Mouse (Mus musculus): ENCODE results near the gene 2410002F23Rik. TPM values are rescaled to one million over a fixed set of nuclear protein-coding genes. Genes with fewer than 3 reads are reported as not detected.
"Not testable (repeated sequence)": the region's sequence is repeated elsewhere in the genome, so short reads cannot be mapped to it uniquely, and the experiment has no call there.

Gene 2410002F23Rik
- polyA plus RNA-seq, 1 experiment, result 66.3 TPM

- Histone ChIP-seq H3K36me3 (ENCODE audit: control insufficient read depth, insufficient read depth, low read length) (peaks cover 30% of the 10 kb centered on the region), H3K27ac (ENCODE audit: insufficient read depth, low read depth, low read length) (no peak overlapping the region), H3K4me1 (ENCODE audit: control insufficient read depth, insufficient read depth, insufficient read length, low read length) (peaks cover 5% of the 10 kb centered on the region), H3K27me3 (ENCODE audit: control insufficient read depth, insufficient read depth, low read length) (no peaks in the 10 kb centered on the region), H3K4me3 (ENCODE audit: low read depth, low read length) (no peak overlapping the region)
- WGBS, result 65% methylated on average over 2 of the region's 2 CpGs
- TF ChIP-seq CTCF (IDR thresholded peaks at IDR 0.05; ENCODE audit: extremely low read depth, insufficient read length, insufficient replicate concordance, low read depth, low read length) (no peak), POLR2A (IDR thresholded peaks at IDR 0.05; ENCODE audit: low read depth, low read length) (no peak)
Measured at GRCm38 (mm10) chr7:44247971-44248370, 1.4 kb downstream of the 2410002F23Rik start.

GRCm38 (mm10) chr7:44249248-44249647, 2.7 kb downstream of the 2410002F23Rik start:
- WGBS, result 84% methylated on average over 4 of the region's 4 CpGs
- peaks cover 5% of the 10 kb centered on the region for H3K4me1 ChIP-seq (ENCODE audit: control insufficient read depth, insufficient read depth, insufficient read length, low read length)
- TF ChIP-seq POLR2A (IDR thresholded peaks at IDR 0.05; ENCODE audit: low read depth, low read length) (no peak), CTCF (IDR thresholded peaks at IDR 0.05; ENCODE audit: extremely low read depth, insufficient read length, insufficient replicate concordance, low read depth, low read length) (no peak)
- no peak overlapping the region for H3K27ac ChIP-seq (ENCODE audit: insufficient read depth, low read depth, low read length)
- no peaks in the 10 kb centered on the region for H3K27me3 ChIP-seq (ENCODE audit: control insufficient read depth, insufficient read depth, low read length)
- peaks cover 32% of the 10 kb centered on the region for H3K36me3 ChIP-seq (ENCODE audit: control insufficient read depth, insufficient read depth, low read length)
- no peak overlapping the region for H3K4me3 ChIP-seq (ENCODE audit: low read depth, low read length)

- H3K4me3 ChIP-seq (ENCODE audit: low read depth, low read length); H3K27me3 ChIP-seq (ENCODE audit: control insufficient read depth, insufficient read depth, low read length); H3K27ac ChIP-seq (ENCODE audit: insufficient read depth, low read depth, low read length); H3K4me1 ChIP-seq (ENCODE audit: control insufficient read depth, insufficient read depth, insufficient read length, low read length): not testable (repeated sequence)
- H3K36me3 ChIP-seq (ENCODE audit: control insufficient read depth, insufficient read depth, low read length), result peaks cover 32% of the 10 kb centered on the region
- 85% methylated on average over 17 of the region's 17 CpGs for WGBS
Measured at GRCm38 (mm10) chr7:44250732-44251275, 4.3 kb downstream of the 2410002F23Rik start.

GRCm38 (mm10) chr7:44253023-44253616, 6.6 kb downstream of the 2410002F23Rik start:
- peaks cover 32% of the 10 kb centered on the region for H3K36me3 ChIP-seq (ENCODE audit: control insufficient read depth, insufficient read depth, low read length)
- WGBS, result 70% methylated on average over 15 of the region's 15 CpGs

GRCm38 (mm10) chr7:44254930-44255329, 8.4 kb downstream of the 2410002F23Rik start:
- Histone ChIP-seq H3K36me3 (ENCODE audit: control insufficient read depth, insufficient read depth, low read length) (peaks cover 20% of the 10 kb centered on the region), H3K4me3 (ENCODE audit: low read depth, low read length) (no peak overlapping the region), H3K4me1 (ENCODE audit: control insufficient read depth, insufficient read depth, insufficient read length, low read length) (no peaks in the 10 kb centered on the region; the same call in 1 of the 2 replicates), H3K27ac (ENCODE audit: insufficient read depth, low read depth, low read length) (no peak overlapping the region), H3K27me3 (ENCODE audit: control insufficient read depth, insufficient read depth, low read length) (no peaks in the 10 kb centered on the region)
- 67% methylated on average over 6 of the region's 6 CpGs for WGBS
- TF ChIP-seq POLR2A (IDR thresholded peaks at IDR 0.05; ENCODE audit: low read depth, low read length) (no peak), CTCF (IDR thresholded peaks at IDR 0.05; ENCODE audit: extremely low read depth, insufficient read length, insufficient replicate concordance, low read depth, low read length) (no peak)

More at GRCm38 (mm10) chr7:44253023-44253616, 6.6 kb downstream of the 2410002F23Rik start:
- Histone ChIP-seq H3K27ac (ENCODE audit: insufficient read depth, low read depth, low read length) (no peak overlapping the region), H3K4me1 (ENCODE audit: control insufficient read depth, insufficient read depth, insufficient read length, low read length) (no peaks in the 10 kb centered on the region; the same call in 1 of the 2 replicates), H3K4me3 (ENCODE audit: low read depth, low read length) (no peak overlapping the region), H3K27me3 (ENCODE audit: control insufficient read depth, insufficient read depth, low read length) (no peaks in the 10 kb centered on the region)
- TF ChIP-seq POLR2A (IDR thresholded peaks at IDR 0.05; ENCODE audit: low read depth, low read length) (no peak), CTCF (IDR thresholded peaks at IDR 0.05; ENCODE audit: extremely low read depth, insufficient read length, insufficient replicate concordance, low read depth, low read length) (no peak)

GRCm38 (mm10) chr7:44257278-44257677, 10.8 kb downstream of the 2410002F23Rik start, which contains the start of gene Acp4:
Gene Acp4, minus strand, starts transcription at chr7:44257378.
- WGBS, result 74% methylated on average over 4 of the region's 4 CpGs
- H3K36me3 ChIP-seq (ENCODE audit: control insufficient read depth, insufficient read depth, low read length), result peaks cover 8% of the 10 kb centered on the region
- H3K4me3 ChIP-seq (ENCODE audit: low read depth, low read length), result no peak within 1 kb of the TSS
- no peaks in the 10 kb centered on the region for H3K27me3 ChIP-seq (ENCODE audit: control insufficient read depth, insufficient read depth, low read length)
- no peaks in the 10 kb centered on the region for H3K4me1 ChIP-seq (ENCODE audit: control insufficient read depth, insufficient read depth, insufficient read length, low read length)
- no peak within 1 kb of the TSS for H3K27ac ChIP-seq (ENCODE audit: insufficient read depth, low read depth, low read length)
- TF ChIP-seq POLR2A (IDR thresholded peaks at IDR 0.05; ENCODE audit: low read depth, low read length), result no peak
- no peak for TF ChIP-seq CTCF (IDR thresholded peaks at IDR 0.05; ENCODE audit: extremely low read depth, insufficient read length, insufficient replicate concordance, low read depth, low read length)

GRCm38 (mm10) chr7:44260410-44260809, 13.9 kb downstream of the 2410002F23Rik start:
- no peak overlapping the region for H3K27ac ChIP-seq (ENCODE audit: insufficient read depth, low read depth, low read length)
- TF ChIP-seq CTCF (IDR thresholded peaks at IDR 0.05; ENCODE audit: extremely low read depth, insufficient read length, insufficient replicate concordance, low read depth, low read length) (no peak), POLR2A (IDR thresholded peaks at IDR 0.05; ENCODE audit: low read depth, low read length) (no peak)
- no peaks in the 10 kb centered on the region for H3K4me1 ChIP-seq (ENCODE audit: control insufficient read depth, insufficient read depth, insufficient read length, low read length)
- no peak overlapping the region for H3K4me3 ChIP-seq (ENCODE audit: low read depth, low read length)
- WGBS, result 62% methylated on average over 6 of the region's 6 CpGs
- no peaks in the 10 kb centered on the region for H3K36me3 ChIP-seq (ENCODE audit: control insufficient read depth, insufficient read depth, low read length)
- H3K27me3 ChIP-seq (ENCODE audit: control insufficient read depth, insufficient read depth, low read length), result no peaks in the 10 kb centered on the region; the same call in 1 of the 2 replicates
